Mouse (Mus musculus) thymus, postnatal 10 days (tissue): ENCODE data around the gene Sema4f.

Experiments
- DNase-seq, 2 experiments: peaks; one replicate each; pipeline ENCODE4 v3.0.0; 2021; ENCODE audit warnings: low spot score in 2 of 2

The Sema4f gene

DNA sequence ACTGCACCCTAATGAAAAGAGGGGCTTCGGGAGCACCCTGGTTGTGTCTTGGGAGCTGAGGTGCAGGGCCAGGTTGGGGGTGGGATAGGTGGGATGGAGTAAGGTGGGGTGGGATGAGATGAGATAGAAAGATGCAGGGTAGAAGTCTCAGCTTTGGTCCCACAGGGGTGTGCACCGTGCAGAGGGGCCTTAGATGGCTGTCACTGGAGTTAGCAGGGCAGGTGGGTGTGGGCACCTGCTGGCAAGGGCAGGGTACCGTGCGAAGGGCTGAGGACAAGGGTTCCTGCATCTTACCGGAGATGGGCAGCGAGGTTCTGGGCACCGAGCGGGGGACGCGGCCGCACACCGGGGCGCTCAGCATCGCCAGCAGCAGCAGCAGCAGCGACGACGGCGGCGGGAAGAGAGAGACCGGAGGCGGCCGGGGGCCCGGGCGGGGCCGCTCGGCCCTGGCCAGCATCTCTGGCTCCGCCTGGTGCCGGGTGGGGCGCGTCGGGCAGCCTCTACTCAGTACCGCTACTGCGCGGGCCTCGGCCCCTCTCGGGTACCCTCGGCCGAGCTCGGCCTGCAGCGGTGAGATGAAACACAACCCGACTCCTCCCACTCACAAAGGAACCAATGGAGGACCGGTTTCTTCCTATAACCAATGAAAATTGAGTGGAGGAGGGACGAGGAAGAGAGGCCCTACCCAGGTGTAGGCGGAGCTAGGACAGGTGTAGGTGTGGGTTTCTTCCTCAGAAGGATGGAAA, at the start of gene Sema4f:
Sema4f (minus strand) TSS at position 603 of the 746 bp plus-strand sequence.
- peak; percentile 50 to 51 for DNase-seq

DNA sequence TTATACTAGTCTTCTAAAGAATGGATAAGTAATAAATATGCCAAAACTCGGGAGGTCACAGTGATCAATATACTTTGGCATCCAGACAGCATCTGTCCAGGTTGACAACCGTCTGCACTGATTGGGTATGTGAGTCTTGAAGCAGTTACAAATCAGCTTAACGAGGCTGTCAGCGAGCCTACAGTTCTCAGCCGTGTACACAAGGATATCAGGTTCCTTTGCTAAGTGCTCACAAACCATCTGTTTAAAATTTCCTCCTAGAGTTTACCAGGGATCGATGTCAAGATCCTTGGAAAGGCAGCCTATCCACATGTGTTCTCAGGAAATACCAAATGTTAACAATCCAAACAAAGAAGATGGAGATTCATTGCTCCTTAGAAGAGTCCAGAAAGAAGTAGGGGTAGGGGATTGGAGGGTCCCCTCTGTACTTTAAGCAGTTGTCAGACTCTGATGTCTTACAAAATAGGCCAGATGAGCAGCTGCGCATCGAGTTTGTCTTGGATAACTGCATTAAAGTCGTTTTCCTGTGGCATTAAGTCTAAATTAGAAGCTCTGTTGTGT, 47.9 kb upstream of the Sema4f start:
- no peak for DNase-seq

DNA sequence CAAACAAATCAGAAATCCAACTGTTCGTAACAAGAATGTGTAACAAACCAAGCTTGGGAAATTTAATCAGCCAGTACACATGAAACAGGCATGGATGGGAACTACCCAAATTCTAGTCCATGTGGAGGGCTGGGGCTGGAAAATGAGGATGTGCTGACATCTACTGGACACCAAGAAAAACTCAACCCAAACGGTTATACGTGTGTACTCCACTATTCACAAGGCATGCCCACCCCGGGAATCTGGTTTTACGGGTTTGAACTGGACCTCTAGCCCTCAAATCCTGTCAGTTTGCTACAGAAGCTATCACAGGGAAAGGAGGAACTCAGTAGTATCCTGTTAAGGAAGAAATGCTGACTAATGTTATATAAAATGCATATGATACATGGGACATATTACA, 31.5 kb upstream of the Sema4f start:
- peak; percentile 19 to 50 for DNase-seq

DNA sequence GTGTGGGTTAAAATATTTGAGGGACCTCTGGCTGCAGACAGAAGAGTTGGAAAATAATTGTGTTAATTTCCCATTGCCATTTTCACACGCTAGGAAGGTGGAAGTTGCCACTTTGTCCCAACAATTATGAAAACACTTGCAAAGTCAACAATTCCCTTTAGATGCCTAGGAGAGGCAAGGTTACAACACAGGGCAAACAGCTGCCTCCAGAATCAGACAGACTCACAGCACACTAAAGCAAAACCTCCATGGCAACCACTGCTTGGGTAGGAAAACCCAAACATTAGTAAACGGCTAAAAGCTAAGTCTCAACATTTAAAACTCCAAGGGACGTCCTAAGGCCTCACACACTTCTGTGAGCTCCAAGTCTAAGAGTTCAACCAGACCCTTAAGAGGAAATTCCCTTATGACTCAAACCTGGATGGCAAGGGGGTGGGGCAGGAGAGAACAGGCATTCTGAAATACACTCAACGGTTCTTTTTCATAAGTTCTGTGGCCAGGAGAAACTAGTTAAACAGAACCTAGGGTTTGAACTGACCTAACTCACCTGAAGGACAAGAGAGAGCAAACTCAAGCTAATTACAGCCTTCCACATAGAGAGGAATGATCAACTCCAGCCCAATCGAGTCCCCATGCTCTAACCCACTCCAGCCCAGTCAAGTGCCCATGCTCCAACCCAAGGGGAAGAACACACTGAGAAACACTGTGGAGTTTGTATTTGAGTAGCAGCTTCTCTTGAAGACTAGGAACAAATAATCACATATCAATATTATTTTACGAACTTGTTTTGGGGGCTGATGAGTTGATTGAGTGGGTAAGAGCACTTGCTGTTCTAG, 29.9 kb upstream of the Sema4f start:
- no peak for DNase-seq

DNA sequence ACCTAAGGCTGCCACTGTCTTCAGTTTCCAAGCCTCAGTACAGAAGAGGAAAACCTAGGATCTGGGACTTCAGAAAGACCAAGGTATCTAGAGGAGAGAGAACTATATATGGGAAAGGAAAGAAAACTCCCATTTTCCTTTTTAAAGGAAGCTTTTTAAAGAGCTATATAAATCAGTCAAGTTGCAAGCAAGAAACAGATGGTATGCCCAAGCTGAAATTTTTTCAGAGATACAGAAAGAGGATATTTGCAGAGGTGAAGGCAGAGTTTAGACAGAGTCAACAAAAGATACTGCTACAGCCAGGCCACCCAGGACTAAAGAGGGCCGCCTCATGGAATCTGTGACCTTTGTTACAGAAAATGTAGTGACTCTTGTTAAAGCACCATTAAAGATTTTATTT, 22.1 kb upstream of the Sema4f start:
- no peak for DNase-seq

DNA sequence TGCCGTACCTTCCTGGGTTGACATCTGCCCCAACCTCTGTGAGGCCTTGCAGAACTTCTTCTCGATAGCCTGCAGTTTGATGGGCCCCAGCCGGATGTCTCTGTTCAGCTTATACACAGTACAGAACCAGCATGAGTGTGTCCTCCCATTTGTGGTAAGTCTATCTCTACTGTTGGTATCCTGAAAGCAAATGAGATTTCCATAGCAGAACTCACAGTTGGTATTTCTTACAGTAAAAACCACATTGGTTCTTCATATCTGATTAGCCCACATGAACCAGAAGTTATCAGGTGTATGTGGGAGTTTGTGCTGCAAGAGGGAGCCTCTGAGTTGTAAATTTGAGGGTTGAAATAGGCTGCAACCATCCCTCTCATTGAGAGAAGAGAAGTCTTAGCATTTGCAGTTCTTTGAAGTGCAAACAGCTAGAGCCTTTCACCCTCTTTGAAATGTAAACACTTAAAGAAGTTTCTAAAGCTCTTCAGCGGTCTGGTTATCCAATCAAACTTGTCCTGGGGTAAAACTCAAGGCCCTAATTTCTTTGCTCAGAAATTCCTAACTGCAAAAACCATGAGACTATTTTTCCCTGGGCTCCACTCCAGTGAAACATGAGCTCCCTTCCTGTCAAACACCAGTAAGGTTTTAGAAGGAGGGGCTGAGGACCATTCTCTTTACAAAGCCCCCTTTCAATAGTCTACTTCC, 17.1 kb upstream of the Sema4f start:
- no peak for DNase-seq

DNA sequence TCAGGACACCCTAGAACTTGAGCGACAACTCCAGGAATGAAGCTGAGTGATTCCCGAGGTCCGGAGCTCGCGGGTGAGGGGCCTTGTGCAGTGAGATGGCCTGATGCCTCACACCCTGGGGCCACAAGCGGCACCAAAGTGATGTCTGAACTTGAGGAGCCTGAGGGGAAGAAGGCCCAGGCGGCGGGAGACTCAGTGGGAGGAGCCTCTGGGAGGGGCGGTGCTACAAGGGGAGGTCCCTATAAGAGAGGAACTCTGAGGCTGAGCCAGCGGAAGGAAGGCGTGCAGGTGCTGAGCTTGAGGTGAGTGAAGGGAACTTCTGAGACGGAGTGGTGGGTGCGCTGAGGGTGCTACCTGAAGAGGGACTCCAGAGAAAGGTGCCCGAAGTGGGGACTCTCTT, 7.1 kb upstream of the Sema4f start, which contains the start of gene M1ap:
M1ap (plus strand) TSS at position 252 of the 400 bp plus-strand sequence.
- no peak for DNase-seq

DNA sequence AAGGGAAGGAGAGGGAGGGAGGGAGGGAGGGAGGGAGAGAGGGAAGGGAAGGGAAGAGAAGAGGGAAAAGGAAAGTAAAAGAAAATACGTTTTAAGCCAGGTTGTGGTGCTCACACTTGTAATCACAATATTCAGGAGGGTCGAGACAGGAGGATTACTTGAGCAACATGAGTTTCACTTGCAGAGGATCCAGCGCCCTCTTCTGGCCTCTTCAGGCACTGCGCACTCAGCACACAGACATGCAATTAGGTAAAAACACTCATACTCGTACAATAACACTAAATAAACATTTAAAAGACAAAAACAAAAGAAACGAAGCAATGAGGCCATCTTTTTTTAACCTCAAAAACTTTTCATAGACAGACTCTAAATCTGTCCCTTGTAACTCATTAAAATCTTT, 6.2 kb upstream of the Sema4f start:
- DNase-seq: peak in 1 of 2 experiments; percentile 38

DNA sequence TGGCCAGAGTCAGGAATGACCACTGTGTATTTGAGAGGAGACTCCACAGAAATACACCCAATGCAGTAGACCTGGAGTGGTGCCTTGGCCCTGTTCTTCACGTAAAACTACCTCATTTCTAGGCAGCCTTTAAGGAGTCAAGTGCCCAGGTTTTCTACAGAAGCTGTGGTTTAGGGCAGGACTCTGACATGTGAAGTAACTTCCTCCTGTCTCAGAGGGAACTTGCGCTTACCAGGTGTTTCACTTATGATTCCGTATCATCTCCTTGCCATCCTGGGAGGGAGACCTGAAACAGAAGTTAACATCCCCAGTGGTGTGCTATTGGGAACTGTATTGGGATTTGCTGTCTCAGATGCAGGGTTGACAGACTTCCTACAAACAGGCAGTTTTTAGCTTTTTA, 1.2 kb upstream of the Sema4f start:
- DNase-seq: no peak

DNA sequence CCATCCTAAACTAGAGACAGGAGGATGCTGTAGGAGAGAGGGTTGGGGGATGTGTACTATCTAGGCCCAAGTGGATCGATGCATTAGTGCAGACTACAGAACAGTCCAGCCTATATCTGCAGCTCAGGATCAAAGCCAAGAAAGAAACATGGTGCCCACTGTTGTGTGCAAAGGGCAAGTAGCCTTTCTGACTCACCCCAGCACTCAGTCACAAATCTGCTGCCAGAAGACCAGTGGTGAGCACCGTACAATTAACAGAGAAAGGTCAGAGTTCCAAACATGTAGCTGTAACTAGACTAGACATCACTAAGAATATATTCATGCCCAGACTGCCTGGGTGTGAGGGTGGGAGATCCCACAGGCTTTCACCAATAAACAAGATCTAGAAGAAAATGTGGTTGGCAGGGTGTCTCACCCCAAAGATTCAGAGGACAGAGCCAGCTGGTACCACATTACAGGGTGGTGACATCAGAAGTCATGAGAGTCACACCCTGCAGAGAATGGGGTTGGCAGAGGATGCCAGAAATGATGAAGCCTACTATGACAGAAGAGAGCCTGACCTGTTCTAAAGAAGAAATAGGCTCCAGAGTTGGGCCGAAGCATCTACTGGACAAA, 4.8 kb downstream of the Sema4f start:
- DNase-seq: no peak

DNA sequence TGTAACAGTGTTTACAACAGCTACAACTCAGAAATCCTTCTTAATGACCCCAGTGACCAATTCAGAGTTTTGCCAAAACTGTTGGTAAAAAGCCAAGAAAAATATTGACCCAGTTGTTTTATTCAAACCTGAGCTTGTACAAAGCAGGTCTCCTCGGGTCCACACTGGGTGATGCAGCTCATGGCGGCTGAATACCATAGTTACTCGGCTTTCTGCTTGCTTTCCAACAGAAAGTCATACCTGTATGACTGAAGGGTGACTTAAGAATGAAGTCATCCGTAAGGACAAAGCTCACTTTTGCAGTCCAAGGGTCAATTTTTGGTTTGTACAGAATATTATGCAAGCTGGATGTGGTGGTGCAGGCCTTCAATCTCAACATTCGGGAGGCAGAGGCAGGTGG, 12.0 kb downstream of the Sema4f start:
- DNase-seq: no peak

DNA sequence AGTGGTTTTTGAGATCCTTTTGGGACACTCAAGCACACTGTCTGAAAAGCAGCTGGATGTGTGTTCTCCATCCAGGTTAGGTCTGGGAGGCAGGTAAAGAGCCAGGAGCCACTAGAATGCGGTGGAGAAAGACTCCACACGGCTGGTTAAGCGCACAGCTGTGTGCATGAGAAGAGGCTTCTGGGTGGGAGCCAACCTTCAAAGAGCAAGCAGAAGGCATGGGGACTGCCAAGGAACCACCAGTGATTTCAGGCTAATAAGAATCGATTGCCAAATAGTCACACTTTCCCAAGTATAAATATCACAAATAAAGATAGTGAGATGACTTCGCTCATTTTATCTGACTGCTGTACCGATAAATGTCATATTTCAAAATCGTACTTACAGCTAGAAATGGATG, 13.0 kb downstream of the Sema4f start:
- no peak for DNase-seq

DNA sequence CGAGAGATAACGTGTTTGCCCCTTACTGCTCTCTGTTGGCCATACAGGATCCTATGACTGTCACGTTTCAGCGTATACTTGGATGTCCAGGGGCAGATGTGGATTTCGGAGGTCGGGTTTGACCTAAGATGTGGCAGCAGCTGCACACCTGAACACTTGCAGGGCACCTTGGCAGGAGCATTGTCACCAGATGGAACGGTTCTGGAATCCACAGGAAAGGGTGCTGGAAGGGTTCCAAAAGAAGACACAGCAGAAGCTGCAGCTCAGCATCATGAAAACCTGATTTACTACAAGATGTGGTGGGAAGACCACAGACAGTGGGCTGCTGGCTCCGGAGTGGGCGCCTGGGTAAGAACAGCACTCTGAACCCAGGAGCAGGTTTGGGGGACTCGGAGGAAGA, 13.5 kb downstream of the Sema4f start:
- DNase-seq: no peak

DNA sequence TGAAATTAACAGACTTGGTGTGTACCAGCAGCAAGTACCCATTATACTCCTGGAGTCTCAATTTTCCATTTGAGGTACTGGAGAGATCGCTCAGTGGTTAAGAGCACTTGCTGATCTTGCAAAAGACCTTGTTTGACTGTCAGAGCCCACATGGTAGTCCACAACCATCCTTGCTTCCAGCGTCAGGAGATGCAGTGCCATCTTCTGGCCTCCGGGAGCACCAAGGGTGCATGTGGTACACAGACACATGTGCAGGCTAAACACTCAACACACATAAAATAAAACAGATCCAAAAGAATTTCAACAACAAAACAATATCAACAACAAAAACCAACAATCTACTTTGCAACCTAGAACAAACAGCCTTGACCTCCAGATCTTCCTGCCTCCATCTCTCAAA, 14.6 kb downstream of the Sema4f start:
- DNase-seq: no peak

DNA sequence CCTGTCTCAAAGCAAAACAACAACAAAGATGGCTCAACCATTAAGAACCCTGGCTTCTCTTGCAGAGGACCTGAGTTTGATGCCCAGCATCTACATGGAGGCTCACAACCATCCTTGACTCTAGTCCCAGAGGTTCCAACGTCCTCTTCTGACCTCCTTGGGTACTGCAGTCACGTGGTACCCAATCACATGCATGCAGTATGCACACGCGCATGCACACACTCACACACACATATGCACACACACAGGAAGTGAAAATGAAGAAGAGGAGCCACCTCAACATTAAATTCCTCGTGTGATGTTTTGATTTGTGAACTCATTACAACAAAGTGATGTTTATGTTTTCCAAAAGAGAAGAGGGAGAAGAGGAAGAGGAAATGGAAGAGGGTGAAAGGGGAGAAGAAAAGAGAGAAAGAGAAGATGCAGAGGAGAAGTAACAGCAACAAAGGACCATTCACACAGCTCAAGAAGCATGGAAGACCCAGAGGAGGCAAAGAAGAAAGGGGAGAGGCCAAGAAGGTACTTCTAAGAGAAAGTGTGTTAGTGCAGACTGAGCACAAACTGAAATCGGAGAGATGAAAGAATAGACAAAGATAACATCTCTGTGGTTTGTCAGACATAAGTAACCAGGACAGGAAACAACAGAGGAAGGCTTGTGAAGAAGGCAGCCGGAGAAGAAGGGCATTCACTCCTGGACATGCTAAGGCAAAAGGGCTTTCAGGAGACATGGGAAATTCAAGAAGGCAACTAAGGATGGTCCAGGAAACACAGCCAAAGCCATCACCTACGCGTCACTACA, 17.9 kb downstream of the Sema4f start:
- DNase-seq: no peak

DNA sequence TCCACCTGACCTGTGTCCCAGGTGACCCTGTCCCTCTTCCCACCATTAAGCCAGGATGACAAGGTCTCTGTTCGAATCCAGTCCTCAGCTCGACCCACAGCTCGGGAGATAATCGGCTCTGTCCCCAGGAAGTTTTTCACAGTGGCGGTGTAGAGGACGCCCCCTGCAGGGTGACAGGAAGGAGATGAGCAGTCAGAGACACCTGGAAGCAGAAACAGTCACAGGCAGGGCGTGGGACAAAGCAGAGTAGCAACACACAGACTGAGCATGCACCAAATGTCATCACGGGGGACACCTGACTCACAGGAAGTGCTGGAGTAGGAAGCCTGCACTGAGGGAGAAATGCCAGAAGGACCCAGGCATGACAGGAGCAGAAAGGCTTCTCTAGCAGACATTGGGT, 20.0 kb downstream of the Sema4f start:
- DNase-seq: peak; percentile 38 to 47

DNA sequence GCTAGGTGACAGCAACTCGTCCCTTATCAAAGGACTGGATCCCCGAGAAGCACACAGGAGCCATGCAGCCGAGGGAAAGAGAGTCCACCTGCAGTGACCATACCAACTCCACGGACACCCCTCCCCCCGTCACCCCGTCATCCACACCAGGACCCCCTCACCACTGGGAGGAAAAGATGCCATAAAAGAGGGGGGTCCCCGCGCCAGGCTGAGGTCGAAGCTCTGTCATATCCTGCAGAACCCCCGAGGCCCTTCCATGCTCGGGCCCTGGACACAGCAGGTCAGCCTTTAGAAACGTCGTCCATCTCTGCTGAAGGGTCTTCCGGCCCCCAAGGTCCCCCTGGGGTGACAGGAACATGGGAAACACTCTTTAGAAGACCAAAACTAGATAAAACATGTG, 21.2 kb downstream of the Sema4f start:
- no peak for DNase-seq

DNA sequence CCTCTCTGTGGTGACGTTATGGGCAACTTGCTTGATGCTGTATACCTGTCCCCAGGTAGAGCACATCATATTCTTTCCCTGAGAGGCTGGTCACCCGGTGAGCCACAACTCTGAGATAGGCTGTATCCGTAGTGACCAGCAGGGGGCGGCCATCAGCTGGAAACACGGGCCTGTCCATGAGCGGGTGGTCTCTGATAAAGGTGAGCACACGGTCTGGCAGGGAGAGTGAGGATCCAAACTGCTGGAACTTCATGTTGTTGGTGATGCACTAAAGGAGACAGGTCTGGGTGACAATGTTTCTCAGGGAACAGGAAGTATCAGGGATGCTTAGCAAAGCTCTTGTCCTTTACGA, 21.8 kb downstream of the Sema4f start:
- DNase-seq: peak in 1 of 2 experiments; percentile 72

DNA sequence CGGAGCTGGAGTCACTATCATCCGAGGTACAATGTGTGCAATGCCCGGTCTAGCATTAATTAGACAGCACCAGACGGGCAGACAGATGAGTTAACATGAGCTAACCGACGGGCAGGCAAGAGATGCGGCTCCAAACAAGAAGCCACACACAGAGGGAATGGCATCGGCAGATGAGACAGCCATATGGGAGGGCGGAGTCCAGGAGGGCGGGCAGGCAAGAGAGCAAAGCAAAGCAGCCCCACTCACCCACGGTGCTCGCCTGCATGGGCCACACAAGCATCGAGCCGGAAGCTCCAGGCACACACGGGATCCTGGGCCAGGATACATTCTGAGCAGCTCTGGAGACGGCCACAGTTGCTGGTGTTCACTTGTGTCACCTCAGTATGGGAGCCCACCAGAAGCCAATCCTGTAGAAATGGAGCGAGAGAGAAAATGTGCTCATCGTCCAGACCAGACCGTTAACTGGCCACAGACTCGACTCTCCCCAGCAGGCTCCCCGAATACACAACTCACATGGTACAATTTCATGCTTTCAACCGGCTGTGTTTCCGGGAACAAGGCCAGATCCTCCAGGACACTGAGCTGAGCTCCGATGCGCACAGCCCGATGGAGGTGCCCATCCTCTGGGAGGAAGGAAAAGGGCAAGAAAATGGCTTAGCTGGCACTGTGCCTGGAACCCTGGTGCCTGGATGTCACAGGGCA, 22.3 kb downstream of the Sema4f start:
- no peak for DNase-seq

DNA sequence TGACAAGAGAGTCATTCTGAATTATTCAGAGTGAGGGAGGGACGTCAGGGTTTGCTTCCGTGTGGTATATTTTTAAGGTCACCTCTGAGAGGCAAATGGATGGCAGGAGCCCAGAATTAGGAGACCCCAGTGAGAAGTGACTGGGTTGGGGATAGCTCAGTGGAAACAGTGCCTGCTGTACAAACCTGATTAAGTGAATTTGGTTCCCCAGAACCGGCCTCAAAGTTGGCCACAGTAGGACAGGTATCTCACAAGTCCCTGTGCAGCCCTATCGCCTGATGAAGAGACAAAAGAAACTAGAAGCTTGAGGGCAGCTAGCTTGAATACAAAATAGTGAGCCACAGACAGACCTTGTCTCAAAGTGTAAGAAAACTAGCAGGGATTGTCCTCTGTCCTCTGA, 23.1 kb downstream of the Sema4f start:
- DNase-seq: no peak
